Mouse (Mus musculus) olfactory bulb, adult 2 months (tissue): ENCODE results near the gene Commd3. TPM values are rescaled to one million over a fixed set of nuclear protein-coding genes. Genes with fewer than 3 reads are reported as not detected.

ENCODE experiments used
- H3K27ac ChIP-seq: fragments of 200-500 bp; 2 replicates; pipeline ENCODE4 v1.5.1; 2012; ENCODE audit warnings: low read depth, low read length; ENCODE audit not compliant: insufficient read depth
- H3K4me1 ChIP-seq: fragments of 200-500 bp; 2 replicates; pipeline ENCODE4 v1.6.1; 2012; ENCODE audit warnings: low read length; ENCODE audit not compliant: control insufficient read depth, insufficient read depth
- H3K4me3 ChIP-seq: fragments of 200-500 bp; 2 replicates; pipeline ENCODE4 v1.5.1; 2012; ENCODE audit warnings: mild to moderate bottlenecking, low read depth, low read length, moderate library complexity; ENCODE audit not compliant: insufficient read depth
- CTCF ChIP-seq: fragments of 200-500 bp; IDR thresholded peaks from 2 replicates; pipeline ENCODE4 v1.5.1; 2012; ENCODE audit warnings: low read depth, mild to moderate bottlenecking, low read length, moderate library complexity; ENCODE audit not compliant: insufficient read depth
- POLR2A ChIP-seq: fragments of 200-500 bp; IDR thresholded peaks from 2 replicates; pipeline ENCODE4 v1.6.1; 2012; ENCODE audit warnings: mild to moderate bottlenecking, low read depth, low read length, moderate library complexity; ENCODE audit not compliant: insufficient read depth
- WGBS: fragments of 180-500 bp; shearing (Covaris S2); methylation state at CpG from one replicate; pipeline ENCODE4 v1.1.7; 2018; 5-methylcytosine and 5-hydroxymethylcytosine counted together
- polyA plus RNA-seq: library from polyadenylated mRNA; stranded (reverse); fragments of >200 nt; gene quantifications from 2 replicates; pipeline ENCODE4 v1.2.4, GENCODE M21; 2012; ENCODE audit warnings: low replicate concordance; ENCODE audit not compliant: missing spikeins, insufficient read depth, insufficient read length

Commd3 gene
- polyA plus RNA-seq = 558 TPM in 1 of 2 replicates, not detected in the other

DNA sequence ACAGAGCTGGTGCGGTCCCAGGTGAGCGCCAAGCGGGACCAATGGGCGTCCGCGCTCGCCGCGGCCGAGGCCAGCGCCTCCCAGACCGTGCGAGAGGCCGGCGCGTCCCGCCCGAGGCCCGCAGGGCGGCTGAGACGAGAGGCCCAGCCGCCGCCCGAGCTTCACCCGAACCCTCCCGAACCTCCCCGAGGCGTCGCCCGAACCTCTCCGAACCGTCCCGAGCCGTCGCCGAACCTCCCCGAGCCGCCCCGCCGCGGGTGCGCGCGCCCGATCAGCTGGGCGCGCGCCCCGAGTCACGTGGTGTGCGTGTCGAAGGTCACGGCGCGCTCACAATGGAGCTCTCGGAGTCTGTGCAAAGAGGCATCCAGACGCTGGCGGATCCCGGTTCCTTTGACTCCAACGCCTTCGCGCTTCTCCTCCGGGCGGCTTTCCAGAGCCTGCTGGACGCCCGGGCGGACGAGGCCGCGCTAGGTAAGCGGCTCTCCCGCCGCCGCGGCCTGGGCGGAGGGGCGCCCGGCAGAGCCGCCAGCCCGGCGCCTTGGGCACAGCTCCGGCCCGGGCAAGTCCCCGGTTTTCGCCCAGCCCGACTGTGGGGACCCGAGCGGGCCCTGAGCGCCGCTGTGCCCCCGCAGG lies at the start of gene Commd3:
TSS of gene Commd3 (plus strand) at position 252 of the 633 bp plus-strand sequence.
- peak within 1 kb of the TSS; percentile 96 for H3K27ac ChIP-seq
- WGBS = under 1% methylated on average over 91 of the region's 91 CpGs
- peaks cover 6% of the 10 kb centered on the region; the same call in 1 of the 2 replicates for H3K4me1 ChIP-seq
- TF ChIP-seq POLR2A = peak; percentile 82
- TF ChIP-seq CTCF = no peak
- peak within 1 kb of the TSS; percentile 82 for H3K4me3 ChIP-seq

GRCm38 (mm10) chr2:18623219-18623618 lies 49.0 kb upstream of the Commd3 start:
- Histone ChIP-seq H3K27ac (no peak overlapping the region), H3K4me3 (no peak overlapping the region), H3K4me1 (no peaks in the 10 kb centered on the region)
- TF ChIP-seq CTCF = no peak
- no peak for TF ChIP-seq POLR2A
- 73% methylated on average over 10 of the region's 10 CpGs for WGBS

- Histone ChIP-seq H3K27ac (no peak overlapping the region), H3K4me3 (no peak overlapping the region), H3K4me1 (no peaks in the 10 kb centered on the region)
- WGBS = 84% methylated on average over 5 of the region's 5 CpGs
- TF ChIP-seq CTCF (no peak), POLR2A (no peak)
Observed at GRCm38 (mm10) chr2:18630547-18630946, 41.6 kb upstream of the Commd3 start.

GRCm38 (mm10) chr2:18635052-18635451 lies 37.1 kb upstream of the Commd3 start:
- TF ChIP-seq POLR2A = no peak
- no peak for TF ChIP-seq CTCF
- Histone ChIP-seq H3K4me3 (no peak overlapping the region), H3K27ac (no peak overlapping the region), H3K4me1 (no peaks in the 10 kb centered on the region)
- WGBS = 56% methylated on average over 8 of the region's 8 CpGs

DNA sequence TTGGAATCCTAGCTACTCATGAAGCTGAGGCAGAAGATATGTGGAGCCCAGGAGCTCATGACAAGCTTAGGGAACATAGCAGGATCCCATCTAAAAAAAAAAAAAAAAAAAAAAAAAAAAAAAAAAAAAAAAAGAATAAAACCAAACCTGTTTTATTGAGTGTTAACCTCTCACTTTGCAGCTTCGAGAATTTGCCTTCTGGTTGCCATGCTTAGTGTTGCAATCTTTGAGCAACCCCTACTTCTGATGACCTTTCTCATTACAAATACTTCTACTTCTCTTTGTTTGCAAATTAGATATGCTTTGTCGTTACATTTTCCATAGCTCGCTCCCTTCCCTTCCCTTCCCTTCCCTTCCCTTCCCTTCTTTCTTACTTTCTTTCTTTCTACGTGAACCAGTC lies 23.6 kb upstream of the Commd3 start:
- no peak for TF ChIP-seq POLR2A
- no peak for TF ChIP-seq CTCF
- 92% methylated on average over 3 of the region's 4 CpGs for WGBS
- Histone ChIP-seq H3K4me3 (no peak overlapping the region), H3K27ac (no peak overlapping the region), H3K4me1 (no peaks in the 10 kb centered on the region)

DNA sequence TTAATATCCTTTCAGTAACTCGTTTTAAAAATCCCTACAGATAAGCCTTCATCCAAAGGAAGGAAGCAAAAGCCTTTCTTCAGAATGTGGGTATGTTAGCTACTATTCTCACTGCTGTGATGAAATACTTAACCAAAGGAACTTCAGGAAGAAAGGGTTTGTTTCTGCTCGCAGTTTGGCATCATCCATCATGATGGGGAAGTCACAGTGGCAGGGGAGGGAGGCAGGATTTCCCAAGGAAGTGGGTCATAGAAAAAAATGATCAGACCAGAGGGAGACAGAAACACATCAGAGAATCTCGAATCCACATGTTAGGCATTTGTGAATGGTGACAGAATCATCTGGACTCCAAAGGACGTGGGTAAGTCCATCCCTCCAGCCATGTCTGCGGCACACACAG lies 17.4 kb upstream of the Commd3 start:
- Histone ChIP-seq H3K27ac (no peak overlapping the region), H3K4me1 (no peaks in the 10 kb centered on the region), H3K4me3 (no peak overlapping the region)
- no peak for TF ChIP-seq CTCF
- WGBS = 81% methylated on average over 5 of the region's 5 CpGs

GRCm38 (mm10) chr2:18664003-18664402 lies 8.2 kb upstream of the Commd3 start:
- no peaks in the 10 kb centered on the region for H3K4me1 ChIP-seq
- WGBS = 90% methylated on average over 3 of the region's 3 CpGs
- H3K4me3 ChIP-seq = no peak overlapping the region
- TF ChIP-seq POLR2A = no peak
- TF ChIP-seq CTCF = no peak
- no peak overlapping the region for H3K27ac ChIP-seq

DNA sequence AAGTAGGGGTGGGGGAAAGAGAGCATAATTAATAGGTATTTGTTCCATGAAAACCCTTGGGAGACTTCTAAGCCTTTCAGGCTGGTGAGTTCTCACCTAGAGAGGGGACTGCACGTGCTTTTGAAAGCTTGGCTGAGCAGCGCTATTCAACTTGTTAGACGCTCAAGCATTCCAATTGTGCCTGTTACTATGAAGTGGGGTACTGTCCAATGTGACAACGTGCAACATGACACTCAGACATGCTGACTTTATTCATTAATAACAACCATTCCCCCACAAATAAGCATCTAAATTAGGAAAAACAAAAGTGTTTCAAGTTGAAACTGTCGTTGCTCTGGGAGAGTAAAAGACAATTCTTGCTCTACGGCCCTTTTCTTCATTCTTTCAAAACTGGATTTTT lies 1.1 kb upstream of the Commd3 start:
- 62% methylated on average over 6 of the region's 6 CpGs for WGBS
- Histone ChIP-seq H3K4me3 (no peak overlapping the region), H3K4me1 (peaks cover 4% of the 10 kb centered on the region; the same call in 1 of the 2 replicates), H3K27ac (no peak overlapping the region)
- TF ChIP-seq POLR2A (no peak), CTCF (no peak)

- peak overlapping the region; percentile 82 for H3K4me3 ChIP-seq
- peak overlapping the region; percentile 96 for H3K27ac ChIP-seq
- H3K4me1 ChIP-seq = peaks cover 6% of the 10 kb centered on the region; the same call in 1 of the 2 replicates
- TF ChIP-seq POLR2A (no peak), CTCF (no peak)
- WGBS = 0% methylated on average over 11 of the region's 11 CpGs
Observed at GRCm38 (mm10) chr2:18672766-18673164, 581 bp downstream of the Commd3 start.

- Histone ChIP-seq H3K4me3 (no peak overlapping the region), H3K4me1 (peaks cover 6% of the 10 kb centered on the region; the same call in 1 of the 2 replicates), H3K27ac (no peak overlapping the region)
- TF ChIP-seq POLR2A (no peak), CTCF (no peak)
- 83% methylated on average over 4 of the region's 4 CpGs for WGBS
Observed at GRCm38 (mm10) chr2:18673766-18674165, 1.6 kb downstream of the Commd3 start.
